Mouse (Mus musculus) neural tube, embryonic 13.5 days (tissue): Measurements from ENCODE around the gene Ndufs7. TPM values are rescaled to one million over a fixed set of nuclear protein-coding genes. Genes with fewer than 3 reads are reported as not detected.

Source experiments
- ATAC-seq: fragments of 200-750 bp; cut with Nextera tagmentation; 2 replicates; pipeline ENCODE4 v1.8.0; 2017; ENCODE audit warnings: low read depth, mild to moderate bottlenecking, moderate TSS enrichment, moderate library complexity
- H3K27ac ChIP-seq: fragments of 300-500 bp; sonication (generic); replicated peaks from 2 replicates; pipeline ENCODE4 v1.5.1; 2015; ENCODE audit warnings: moderate library complexity, mild to moderate bottlenecking, inconsistent platforms
- H3K27me3 ChIP-seq: fragments of 300-500 bp; sonication (generic); 2 replicates; pipeline ENCODE4 v1.6.1; 2015; ENCODE audit warnings: mild to moderate bottlenecking, inconsistent platforms
- H3K36me3 ChIP-seq: fragments of 300-500 bp; sonication (generic); 2 replicates; pipeline ENCODE4 v1.6.1; 2015; ENCODE audit warnings: mild to moderate bottlenecking, inconsistent platforms
- H3K4me1 ChIP-seq: fragments of 300-500 bp; sonication (generic); replicated peaks from 2 replicates; pipeline ENCODE4 v1.6.1; 2015; ENCODE audit warnings: inconsistent platforms
- H3K4me2 ChIP-seq: fragments of 300-500 bp; sonication (generic); 2 replicates; pipeline ENCODE4 v1.6.1; 2015; ENCODE audit warnings: inconsistent platforms, mild to moderate bottlenecking, moderate library complexity
- H3K4me3 ChIP-seq: fragments of 300-500 bp; sonication (generic); 2 replicates; pipeline ENCODE4 v1.5.1; 2015; ENCODE audit warnings: mild to moderate bottlenecking, inconsistent platforms
- H3K9ac ChIP-seq: fragments of 300-500 bp; sonication (generic); 2 replicates; pipeline ENCODE4 v1.6.1; 2015; ENCODE audit warnings: moderate library complexity, mild to moderate bottlenecking, inconsistent platforms
- H3K9me3 ChIP-seq: fragments of 300-500 bp; sonication (generic); 2 replicates; pipeline ENCODE4 v1.6.1; 2016; ENCODE audit warnings: inconsistent platforms
- WGBS: fragments of 180-500 bp; shearing (Covaris S2); methylation state at CpG from one replicate; pipeline ENCODE4 v1.1.7; 2015; 5-methylcytosine and 5-hydroxymethylcytosine counted together
- polyA plus RNA-seq: library from polyadenylated mRNA; unstranded; fragments of >200 nt; fragmentation: Nextera tagmentation; extraction: Ambion mirVana; gene quantifications from 2 replicates; pipeline ENCODE4 v1.2.1, GENCODE M21; 2015

Ndufs7 gene
- polyA plus RNA-seq, 1 experiment from 2014 or later: 275 TPM

DNA sequence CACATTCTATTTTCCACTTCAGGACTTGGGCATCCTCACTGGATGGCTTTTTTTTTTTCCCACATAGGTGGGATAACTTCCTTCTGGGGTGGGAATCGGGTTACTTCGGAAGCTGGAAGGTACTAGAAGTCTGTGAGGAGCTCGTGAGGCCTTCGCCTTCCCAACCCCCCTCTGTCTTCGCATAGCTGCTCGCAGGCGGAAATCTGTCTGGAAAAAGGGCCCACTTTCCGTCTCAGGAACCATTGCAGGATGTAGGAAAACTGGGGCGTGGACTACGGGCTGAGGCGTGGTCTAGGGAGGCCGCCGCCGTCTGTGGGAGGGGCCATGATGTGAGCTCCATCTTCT, 22.9 kb upstream of the Ndufs7 start:
- Histone ChIP-seq H3K27me3 (no peaks in the 10 kb centered on the region), H3K9ac (peak overlapping the region; percentile 60), H3K4me2 (peak overlapping the region; percentile 94), H3K4me1 (peaks cover 48% of the 10 kb centered on the region), H3K9me3 (no peaks in the 10 kb centered on the region), H3K4me3 (peak overlapping the region; percentile 83), H3K27ac (peak overlapping the region; percentile 96), H3K36me3 (peaks cover 14% of the 10 kb centered on the region)
- no peak for ATAC-seq
- WGBS: under 1% methylated on average over 14 of the region's 14 CpGs

DNA sequence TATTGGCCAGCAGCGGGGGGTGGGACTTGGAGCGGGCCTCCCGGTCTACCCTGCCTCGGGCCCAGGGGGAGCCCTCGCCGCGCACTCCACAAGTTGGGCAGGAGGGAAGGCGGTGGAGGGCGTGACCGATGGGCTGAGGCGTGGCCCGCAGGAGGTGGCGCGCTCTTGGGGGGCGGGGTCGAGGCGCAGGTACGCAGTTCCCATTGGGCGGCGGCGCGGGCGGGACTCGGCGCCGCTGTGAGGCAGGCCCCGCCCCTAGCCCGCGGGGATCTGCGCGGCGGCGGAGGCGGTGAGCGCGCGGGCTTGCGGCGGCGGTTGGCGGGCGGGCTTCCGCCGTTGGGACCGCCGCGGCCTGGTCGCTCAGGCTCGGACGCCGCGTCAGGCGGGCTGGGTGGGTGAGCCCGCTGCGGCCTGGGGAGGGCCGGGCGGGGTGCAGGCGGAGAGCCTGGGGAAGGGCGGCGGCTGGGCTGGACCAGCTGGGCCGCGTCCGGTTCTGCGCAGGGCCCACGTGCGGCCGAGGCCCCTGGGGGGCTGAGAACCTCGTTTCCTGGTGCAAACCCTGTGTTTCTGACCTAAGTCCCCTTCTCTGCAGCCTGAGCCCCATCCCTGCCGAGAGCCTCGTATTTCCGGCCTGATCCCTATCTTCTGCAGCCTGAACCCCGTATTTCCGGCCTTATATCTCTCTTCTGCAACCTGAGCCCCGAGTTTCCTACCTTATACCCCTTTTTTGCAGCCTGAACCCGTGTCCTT, 22.3 kb upstream of the Ndufs7 start, which contains the start of gene Mum1:
Mum1 (plus strand) TSS at position 19 of the 750 bp plus-strand sequence.
- peak within 1 kb of the TSS; percentile 83 for H3K4me3 ChIP-seq
- peaks cover 17% of the 10 kb centered on the region for H3K36me3 ChIP-seq
- ATAC-seq: peak; percentile 97
- H3K4me1 ChIP-seq: peaks cover 48% of the 10 kb centered on the region
- H3K4me2 ChIP-seq: peak within 1 kb of the TSS; percentile 94
- peak within 1 kb of the TSS; percentile 97 for H3K9ac ChIP-seq
- peak within 1 kb of the TSS; percentile 96 for H3K27ac ChIP-seq
- WGBS: under 1% methylated on average over 65 of the region's 75 CpGs
- H3K27me3 ChIP-seq: no peaks in the 10 kb centered on the region
- no peaks in the 10 kb centered on the region for H3K9me3 ChIP-seq

DNA sequence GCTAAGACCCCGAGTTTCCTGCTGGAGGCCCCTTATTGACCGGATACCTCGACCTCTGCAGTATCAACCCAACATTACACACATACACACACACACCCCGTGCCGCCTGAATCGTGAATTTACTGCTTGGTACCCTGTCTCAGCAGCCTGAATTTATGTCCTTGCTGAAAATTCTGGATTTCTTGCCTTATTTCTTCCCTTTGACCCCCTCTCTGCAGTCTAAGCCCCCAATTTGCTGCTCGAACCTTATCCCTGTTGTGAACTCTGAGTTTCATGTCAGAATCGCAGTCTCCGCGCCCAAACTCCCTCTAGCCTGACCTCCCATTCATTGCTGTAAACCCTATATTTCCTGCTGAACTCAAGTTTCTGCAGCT, 21.8 kb upstream of the Ndufs7 start:
- peak; percentile 25 for ATAC-seq
- Histone ChIP-seq H3K9me3 (no peaks in the 10 kb centered on the region), H3K36me3 (peaks cover 23% of the 10 kb centered on the region), H3K4me3 (peak overlapping the region; percentile 83), H3K27me3 (no peaks in the 10 kb centered on the region), H3K4me1 (peaks cover 49% of the 10 kb centered on the region), H3K27ac (peak overlapping the region; percentile 96), H3K4me2 (peak overlapping the region; percentile 94), H3K9ac (peak overlapping the region; percentile 97)
- WGBS: 5% methylated on average over 10 of the region's 10 CpGs

DNA sequence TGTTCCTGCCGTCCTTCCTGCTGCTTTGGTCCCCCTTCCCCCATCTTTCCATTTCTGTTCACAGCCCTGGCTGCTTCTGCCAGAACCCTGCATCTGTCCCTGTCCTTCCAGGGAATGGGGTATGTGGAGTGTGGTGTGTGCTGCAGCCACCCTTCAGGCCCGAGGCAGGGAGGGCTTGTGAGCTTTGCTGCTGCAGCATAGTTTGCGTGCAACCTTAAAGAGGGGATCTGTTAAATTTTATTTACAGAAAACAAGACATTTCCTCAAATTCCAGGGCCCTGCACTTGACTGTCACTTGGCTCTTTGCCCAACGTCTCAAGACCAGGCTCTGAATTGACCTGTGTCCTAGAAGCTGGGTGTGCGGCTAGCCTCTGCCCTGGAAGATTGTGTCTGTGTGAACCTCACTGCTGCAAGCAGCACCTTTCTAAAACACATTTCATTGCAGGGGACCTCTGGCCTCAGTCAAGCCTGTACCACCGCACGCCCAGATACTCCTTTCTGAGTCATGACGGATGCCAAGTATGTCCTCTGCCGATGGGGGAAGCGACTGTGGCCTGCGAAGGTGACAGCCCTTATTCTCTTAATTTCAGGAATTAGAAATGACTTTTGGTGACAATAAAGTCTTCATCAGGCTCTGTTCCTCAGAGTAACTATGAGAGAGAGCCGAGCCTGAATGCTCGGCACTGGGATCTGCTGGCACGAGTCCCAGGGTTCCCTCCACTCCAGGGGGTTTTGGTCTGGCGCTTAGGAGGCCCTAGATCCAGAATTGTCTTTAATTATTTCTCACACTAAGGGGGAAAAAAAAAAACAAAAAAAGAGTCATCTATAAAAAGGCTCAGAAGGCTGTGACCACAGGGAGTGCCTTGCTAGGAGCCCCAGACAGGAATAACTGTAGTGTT, 20.8 kb upstream of the Ndufs7 start:
- Histone ChIP-seq H3K9me3 (no peaks in the 10 kb centered on the region), H3K9ac (peak overlapping the region; percentile 97), H3K36me3 (peaks cover 33% of the 10 kb centered on the region), H3K4me2 (peak overlapping the region; percentile 94), H3K4me3 (peak overlapping the region; percentile 83), H3K27ac (peak overlapping the region; percentile 96), H3K27me3 (no peaks in the 10 kb centered on the region), H3K4me1 (peaks cover 59% of the 10 kb centered on the region)
- ATAC-seq: no peak
- 45% methylated on average over 15 of the region's 15 CpGs for WGBS

DNA sequence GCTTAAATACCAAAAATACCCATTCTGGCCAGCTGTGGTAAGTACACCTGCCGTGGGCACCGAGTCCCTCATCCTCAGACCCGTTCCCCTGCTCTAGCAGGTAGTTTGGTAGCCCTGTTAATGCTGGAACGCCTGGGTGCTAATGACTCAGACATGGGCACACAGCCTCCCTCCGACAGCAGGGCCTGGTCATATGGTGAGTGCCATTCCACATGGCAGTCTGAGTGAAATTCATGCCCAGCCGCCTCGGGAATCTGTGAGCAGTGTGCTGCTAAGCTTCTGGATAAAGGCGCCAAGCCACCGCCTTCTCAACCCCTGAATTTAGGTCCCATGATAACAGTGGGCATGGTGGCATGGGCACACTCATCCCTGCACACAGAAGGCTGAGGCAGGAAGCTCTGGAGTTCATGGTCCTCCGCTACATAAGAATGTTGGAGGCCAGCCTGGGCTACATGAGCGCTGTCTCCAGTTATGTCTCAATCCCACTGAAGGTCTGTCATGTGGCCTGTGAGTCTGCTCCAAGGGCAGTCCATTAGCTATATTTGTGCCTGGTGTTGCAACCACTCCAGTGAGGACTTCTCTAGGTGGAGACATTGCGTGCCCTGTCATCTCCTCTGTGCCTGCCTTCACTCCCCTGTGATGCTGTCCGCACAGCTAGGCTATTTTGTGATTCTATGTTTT, 12.6 kb upstream of the Ndufs7 start:
- peaks cover 15% of the 10 kb centered on the region for H3K4me1 ChIP-seq
- H3K9ac ChIP-seq: no peak overlapping the region
- 95% methylated on average over 13 of the region's 13 CpGs for WGBS
- no peak overlapping the region for H3K4me3 ChIP-seq
- H3K4me2 ChIP-seq: no peak overlapping the region
- no peaks in the 10 kb centered on the region for H3K9me3 ChIP-seq
- H3K27ac ChIP-seq: no peak overlapping the region
- no peak for ATAC-seq
- H3K27me3 ChIP-seq: no peaks in the 10 kb centered on the region
- peaks cover 100% of the 10 kb centered on the region for H3K36me3 ChIP-seq

DNA sequence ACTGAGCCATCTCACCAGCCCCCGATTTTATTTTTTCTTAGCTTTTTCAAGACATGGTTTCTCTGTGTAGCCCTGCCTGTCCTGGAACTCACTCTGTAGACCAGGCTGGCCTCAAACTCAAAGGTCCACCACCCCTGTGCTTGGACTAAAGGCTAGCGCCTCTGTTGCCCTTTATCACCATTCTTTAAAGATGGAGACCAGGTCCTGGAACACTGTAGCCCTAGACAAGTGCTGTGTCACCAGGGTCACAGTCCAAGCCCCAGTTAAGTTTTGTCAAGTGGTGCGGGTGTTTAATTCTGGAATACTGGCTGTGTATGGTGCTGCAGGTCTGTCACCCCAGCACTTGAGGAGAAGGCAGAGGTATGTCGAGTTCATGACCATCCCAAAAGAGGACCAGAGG, 11.9 kb upstream of the Ndufs7 start:
- peaks cover 100% of the 10 kb centered on the region for H3K36me3 ChIP-seq
- H3K27me3 ChIP-seq: no peaks in the 10 kb centered on the region
- ATAC-seq: no peak
- no peak overlapping the region for H3K4me3 ChIP-seq
- H3K27ac ChIP-seq: no peak overlapping the region
- 88% methylated on average over 4 of the region's 4 CpGs for WGBS
- no peak overlapping the region for H3K9ac ChIP-seq
- peaks cover 15% of the 10 kb centered on the region for H3K4me1 ChIP-seq
- H3K4me2 ChIP-seq: no peak overlapping the region
- H3K9me3 ChIP-seq: no peaks in the 10 kb centered on the region

DNA sequence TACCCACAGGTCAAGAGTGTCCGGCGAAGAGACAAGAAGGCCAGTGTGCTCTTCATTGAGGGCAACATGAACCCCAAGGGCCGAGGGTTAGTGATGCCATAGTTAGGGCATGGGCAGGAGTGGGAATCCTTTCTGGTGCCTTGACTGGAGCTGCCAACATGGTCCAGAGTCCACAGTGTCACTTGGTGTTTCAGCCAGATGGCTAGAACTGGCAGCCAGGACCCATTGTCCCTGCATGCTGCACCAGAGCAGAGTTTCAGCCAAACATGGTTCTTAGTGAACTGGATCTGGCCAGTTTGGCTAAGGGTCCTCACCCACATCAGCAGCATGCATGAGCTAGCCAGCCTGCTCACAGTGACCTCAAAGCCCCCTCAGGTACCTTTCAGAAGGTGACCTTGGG, 10.6 kb upstream of the Ndufs7 start:
- Histone ChIP-seq H3K36me3 (peaks cover 100% of the 10 kb centered on the region), H3K27me3 (no peaks in the 10 kb centered on the region), H3K4me3 (no peak overlapping the region), H3K9me3 (no peaks in the 10 kb centered on the region), H3K9ac (no peak overlapping the region), H3K4me1 (peaks cover 3% of the 10 kb centered on the region), H3K27ac (no peak overlapping the region), H3K4me2 (no peak overlapping the region)
- 85% methylated on average over 3 of the region's 3 CpGs for WGBS
- no peak for ATAC-seq

DNA sequence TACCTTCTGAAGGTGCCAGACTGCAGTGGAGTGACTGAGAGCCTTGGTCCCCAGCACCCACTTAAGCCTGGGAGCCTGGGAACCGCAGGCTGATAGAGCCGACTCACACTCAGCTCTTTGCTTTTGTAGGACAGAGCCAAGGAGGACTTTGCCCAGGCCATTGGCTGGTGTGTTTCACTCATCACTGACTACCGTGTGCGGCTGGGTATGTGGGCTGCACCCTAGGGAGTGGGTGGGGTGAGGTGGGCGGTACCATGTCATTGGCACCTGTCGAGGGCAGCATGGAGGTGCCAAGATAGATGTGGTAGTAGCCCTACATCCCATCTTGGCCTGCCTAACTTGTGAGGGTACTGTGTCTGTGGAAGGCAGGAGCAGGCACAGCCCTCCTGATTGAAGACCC, 9.1 kb upstream of the Ndufs7 start:
- no peak overlapping the region for H3K9ac ChIP-seq

DNA sequence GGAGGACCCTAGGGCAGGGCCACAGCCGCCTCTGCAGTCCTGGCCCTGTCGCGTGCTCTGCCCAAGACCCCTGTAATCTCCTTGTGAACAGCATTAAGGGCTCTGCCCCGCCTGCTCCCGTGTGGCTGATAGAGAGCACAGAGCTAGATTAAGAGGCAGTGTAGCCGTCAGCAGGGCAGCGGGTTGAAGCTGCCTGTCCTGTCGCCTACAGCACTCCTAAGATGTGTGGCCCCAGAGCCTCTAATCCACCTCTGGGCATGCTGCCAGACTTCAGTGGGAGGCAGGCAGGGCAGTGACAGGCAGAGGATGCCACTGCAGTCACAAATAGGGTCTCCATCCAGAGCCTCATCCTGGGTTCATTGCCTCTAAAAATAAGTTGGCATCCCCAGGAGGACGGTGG, 6.8 kb upstream of the Ndufs7 start:
- Histone ChIP-seq H3K27ac (0 out of 2 replicates have a peak overlapping the region, but pooled peaks have one; percentile 3), H3K36me3 (peaks cover 74% of the 10 kb centered on the region), H3K9ac (peak overlapping the region; percentile 17; the same call in 1 of the 2 replicates), H3K4me1 (peaks cover 6% of the 10 kb centered on the region), H3K9me3 (no peaks in the 10 kb centered on the region), H3K4me3 (no peak overlapping the region), H3K27me3 (no peaks in the 10 kb centered on the region), H3K4me2 (no peak overlapping the region)
- ATAC-seq: no peak
- 74% methylated on average over 9 of the region's 9 CpGs for WGBS

More for the DNA sequence above, 9.1 kb upstream of the Ndufs7 start:
- no peaks in the 10 kb centered on the region; the same call in 1 of the 2 replicates for H3K4me1 ChIP-seq
- no peaks in the 10 kb centered on the region for H3K9me3 ChIP-seq
- no peak overlapping the region for H3K27ac ChIP-seq
- H3K36me3 ChIP-seq: peaks cover 97% of the 10 kb centered on the region
- WGBS: 93% methylated on average over 6 of the region's 6 CpGs
- no peaks in the 10 kb centered on the region for H3K27me3 ChIP-seq
- ATAC-seq: no peak
- H3K4me3 ChIP-seq: no peak overlapping the region
- H3K4me2 ChIP-seq: no peak overlapping the region

DNA sequence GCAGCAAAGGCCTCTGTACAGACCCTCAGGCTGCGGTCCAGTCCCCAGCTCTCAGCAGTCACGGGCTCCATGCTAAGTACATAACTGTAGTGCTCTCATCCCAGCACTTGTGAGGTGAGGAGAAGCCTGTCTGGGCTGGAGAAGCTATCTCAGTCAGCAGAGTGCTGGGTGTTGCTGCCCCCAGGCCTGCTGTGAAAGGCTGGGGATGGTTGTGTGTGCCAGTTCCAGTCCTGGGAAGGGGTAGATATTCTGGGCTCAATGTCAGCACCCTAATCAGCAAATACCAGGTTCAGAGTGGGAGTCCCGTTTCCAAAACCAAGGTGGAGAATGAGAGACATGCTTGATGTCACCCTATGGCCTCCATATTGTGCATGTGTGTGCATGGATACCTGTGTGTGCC, 6.3 kb upstream of the Ndufs7 start:
- Histone ChIP-seq H3K9ac (0 out of 2 replicates have a peak overlapping the region, but pooled peaks have one; percentile 17), H3K36me3 (peaks cover 69% of the 10 kb centered on the region), H3K4me2 (no peak overlapping the region), H3K4me3 (no peak overlapping the region), H3K27ac (no peak overlapping the region), H3K4me1 (peaks cover 6% of the 10 kb centered on the region), H3K9me3 (no peaks in the 10 kb centered on the region), H3K27me3 (no peaks in the 10 kb centered on the region)
- ATAC-seq: no peak
- WGBS: 96% methylated on average over 3 of the region's 3 CpGs

DNA sequence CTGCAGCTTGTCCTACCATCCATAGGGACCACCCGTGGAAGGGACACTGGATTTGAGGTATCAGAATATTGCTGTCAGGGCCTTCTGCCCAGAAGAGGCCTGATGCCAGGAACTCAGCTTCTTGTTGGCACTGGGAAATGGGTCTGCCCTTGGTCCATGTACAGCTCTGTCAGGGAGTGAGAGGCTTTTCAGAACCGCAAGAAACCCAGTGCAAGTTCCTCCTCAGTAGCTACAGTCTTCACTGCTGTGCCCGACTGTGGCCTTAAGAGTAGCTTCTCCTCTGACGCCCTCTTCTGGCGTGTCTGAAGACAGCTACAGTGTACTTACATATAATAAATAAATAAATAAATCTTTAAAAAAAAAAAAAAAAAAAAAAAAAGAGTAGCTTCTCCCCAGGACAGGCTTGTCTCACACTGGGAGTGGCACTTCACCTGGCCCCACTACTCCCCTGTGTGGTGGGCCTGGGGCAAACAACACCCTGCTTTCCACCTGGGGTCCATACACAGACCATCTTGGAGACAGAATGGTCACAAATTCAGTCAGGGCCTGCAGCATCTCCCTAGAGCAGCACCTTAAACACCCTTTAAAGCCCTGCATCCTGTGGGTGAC, 4.0 kb upstream of the Ndufs7 start:
- Histone ChIP-seq H3K27me3 (no peaks in the 10 kb centered on the region), H3K9ac (0 out of 2 replicates have a peak overlapping the region, but pooled peaks have one; percentile 58), H3K4me1 (peaks cover 15% of the 10 kb centered on the region), H3K36me3 (peaks cover 46% of the 10 kb centered on the region), H3K4me2 (no peak overlapping the region), H3K4me3 (no peak overlapping the region), H3K27ac (no peak overlapping the region), H3K9me3 (no peaks in the 10 kb centered on the region)
- ATAC-seq: no peak
- WGBS: 34% methylated on average over 5 of the region's 5 CpGs
